Mouse (Mus musculus) CH12.LX (cell line): ENCODE data around the gene Atp6v0b. TPM values are rescaled to one million over a fixed set of nuclear protein-coding genes. Genes with fewer than 3 reads are reported as not detected.

Experiments
- DNase-seq: peaks from one replicate; pipeline ENCODE4 v3.0.0-alpha.2; 2013; ENCODE audit errors: extremely low read depth
- H3K27ac ChIP-seq: 2 replicates; pipeline ENCODE4 v1.5.1; 2012; ENCODE audit warnings: low read depth, mild to moderate bottlenecking, control low read depth, moderate library complexity; ENCODE audit not compliant: insufficient read depth
- H3K27me3 ChIP-seq: replicated peaks from 2 replicates; pipeline ENCODE3; 2012; ENCODE audit warnings: inconsistent platforms
- H3K36me3 ChIP-seq, 2 experiments: replicated peaks in 1 of 2; 2 replicates each; pipeline versions ENCODE3 to v1.6.1; 2012; ENCODE audit warnings: inconsistent platforms in 1 of 2, low read length in 1 of 2, mild to moderate bottlenecking in 1 of 2, mixed read lengths in 1 of 2, moderate library complexity in 1 of 2; ENCODE audit not compliant: control insufficient read depth in 1 of 2, insufficient read depth in 1 of 2
- H3K4me1 ChIP-seq, 2 experiments: 2 replicates each; pipeline ENCODE4 v1.6.1; 2012; ENCODE audit warnings: inconsistent platforms in 1 of 2, moderate library complexity in 1 of 2; ENCODE audit not compliant: insufficient read depth in 2 of 2, control insufficient read depth in 1 of 2
- H3K4me2 ChIP-seq: 2 replicates; pipeline ENCODE4 v1.6.1; 2012; ENCODE audit warnings: low read depth, mild to moderate bottlenecking, control low read depth; ENCODE audit not compliant: poor library complexity, insufficient read depth, severe bottlenecking
- H3K4me3 ChIP-seq, 3 experiments: fragments of 150-350 bp in 1 of 3; sonication (generic) in 1 of 3; replicated peaks in 1 of 3; 2 replicates each; pipeline versions ENCODE3 to v1.5.1; 2011 to 2012; ENCODE audit warnings: low read depth in 2 of 3, low read length in 2 of 3, mild to moderate bottlenecking in 2 of 3, moderate library complexity in 2 of 3, control low read depth in 1 of 3, improper control_type of control experiment in 1 of 3, inconsistent platforms in 1 of 3, mixed read lengths in 1 of 3; ENCODE audit not compliant: poor library complexity in 1 of 3
- H3K79me2 ChIP-seq: replicated peaks from 2 replicates; pipeline ENCODE4 v1.6.1; 2012; ENCODE audit warnings: mild to moderate bottlenecking, moderate library complexity; ENCODE audit not compliant: control insufficient read depth, poor library complexity, insufficient read depth, severe bottlenecking; ENCODE audit errors: extremely low read depth
- H3K9ac ChIP-seq: 2 replicates; pipeline ENCODE4 v1.6.1; 2012; ENCODE audit warnings: low read depth, mild to moderate bottlenecking, control low read depth, moderate library complexity; ENCODE audit not compliant: insufficient read depth
- H3K9me3 ChIP-seq: replicated peaks from 2 replicates; pipeline ENCODE3; 2012; ENCODE audit warnings: low read length, inconsistent platforms, mixed read lengths
- BHLHE40 ChIP-seq: IDR thresholded peaks from 2 replicates; pipeline ENCODE4 v1.6.1; 2011; ENCODE audit warnings: mild to moderate bottlenecking, low read depth, low read length, improper control_type of control experiment
- CHD1 ChIP-seq: IDR thresholded peaks from 2 replicates; pipeline ENCODE4 v1.6.1; 2012; ENCODE audit warnings: low read depth, low read length, improper control_type of control experiment, inconsistent platforms
- CHD2 ChIP-seq: IDR thresholded peaks from 2 replicates; pipeline ENCODE4 v1.6.1; 2011; ENCODE audit warnings: low read length, improper control_type of control experiment
- E2F4 ChIP-seq: IDR thresholded peaks from 2 replicates; pipeline ENCODE4 v1.6.1; 2011; ENCODE audit warnings: low read depth, low read length, improper control_type of control experiment; ENCODE audit not compliant: insufficient replicate concordance
- ELF1 ChIP-seq: IDR thresholded peaks from 2 replicates; pipeline ENCODE4 v1.6.1; 2014; ENCODE audit warnings: low read depth, mild to moderate bottlenecking, inconsistent platforms, low read length, improper control_type of control experiment
- ETS1 ChIP-seq: conservative IDR thresholded peaks from 2 replicates; pipeline ENCODE4 v1.6.1; 2012; ENCODE audit warnings: low read depth, mild to moderate bottlenecking, inconsistent platforms, low read length, improper control_type of control experiment, moderate library complexity
- HCFC1 ChIP-seq: IDR thresholded peaks from 2 replicates; pipeline ENCODE4 v1.6.1; 2012; ENCODE audit warnings: low read depth, mild to moderate bottlenecking, inconsistent platforms, low read length, improper control_type of control experiment
- IRF4 ChIP-seq: IDR thresholded peaks from 2 replicates; pipeline ENCODE4 v1.6.1; 2014; ENCODE audit warnings: low read depth, mild to moderate bottlenecking, inconsistent platforms, low read length, improper control_type of control experiment
- MAX ChIP-seq: IDR thresholded peaks from 2 replicates; pipeline ENCODE4 v1.6.1; 2011; ENCODE audit warnings: low read length, improper control_type of control experiment
- MAZ ChIP-seq: IDR thresholded peaks from 2 replicates; pipeline ENCODE4 v1.6.1; 2012; ENCODE audit warnings: low read depth, mild to moderate bottlenecking, inconsistent platforms, low read length, improper control_type of control experiment, moderate library complexity
- MXI1 ChIP-seq: IDR thresholded peaks from 2 replicates; pipeline ENCODE4 v1.6.1; 2011; ENCODE audit warnings: mild to moderate bottlenecking, low read depth, low read length, improper control_type of control experiment
- MYC ChIP-seq: IDR thresholded peaks from 2 replicates; pipeline ENCODE4 v1.6.1; 2011; ENCODE audit warnings: low read depth, mild to moderate bottlenecking, improper control_type of control experiment, low read length
- NELFE ChIP-seq: IDR thresholded peaks from 2 replicates; pipeline ENCODE4 v1.6.1; 2011; ENCODE audit warnings: low read depth, low read length, improper control_type of control experiment
- NRF1 ChIP-seq: IDR thresholded peaks from 2 replicates; pipeline ENCODE4 v1.6.1; 2014; ENCODE audit warnings: low read depth, mild to moderate bottlenecking, inconsistent platforms, low read length, improper control_type of control experiment, moderate library complexity
- PAX5 ChIP-seq: IDR thresholded peaks from 2 replicates; pipeline ENCODE4 v1.6.1; 2012; ENCODE audit warnings: low read length, inconsistent platforms, mixed read lengths
- POLR2A ChIP-seq: IDR thresholded peaks from 2 replicates; pipeline ENCODE4 v1.6.1; 2011; ENCODE audit warnings: low read depth, mild to moderate bottlenecking, improper control_type of control experiment, low read length
- POLR2AphosphoS2 ChIP-seq: IDR thresholded peaks from 2 replicates; pipeline ENCODE4 v1.6.1; 2011; ENCODE audit warnings: low read depth, low read length, improper control_type of control experiment
- SIN3A ChIP-seq: IDR thresholded peaks from 2 replicates; pipeline ENCODE4 v1.6.1; 2012; ENCODE audit warnings: low read length, improper control_type of control experiment, inconsistent platforms
- SMC3 ChIP-seq: IDR thresholded peaks from 2 replicates; pipeline ENCODE4 v1.6.1; 2011; ENCODE audit warnings: low read depth, low read length, improper control_type of control experiment
- TBP ChIP-seq: conservative IDR thresholded peaks from 2 replicates; pipeline ENCODE4 v1.6.1; 2011; ENCODE audit warnings: low read depth, low read length, improper control_type of control experiment
- TCF12 ChIP-seq: IDR thresholded peaks from 2 replicates; pipeline ENCODE4 v1.6.1; 2014; ENCODE audit warnings: low read depth, mild to moderate bottlenecking, inconsistent platforms, low read length, improper control_type of control experiment
- UBTF ChIP-seq: IDR thresholded peaks from 2 replicates; pipeline ENCODE4 v1.6.1; 2012; ENCODE audit warnings: low read depth, mild to moderate bottlenecking, inconsistent platforms, low read length, improper control_type of control experiment, moderate library complexity
- USF1 ChIP-seq: IDR thresholded peaks from 2 replicates; pipeline ENCODE4 v1.6.1; 2014; ENCODE audit warnings: low read depth, mild to moderate bottlenecking, inconsistent platforms, low read length, improper control_type of control experiment
- USF2 ChIP-seq: conservative IDR thresholded peaks from 2 replicates; pipeline ENCODE4 v1.6.1; 2011; ENCODE audit warnings: low read depth, low read length, improper control_type of control experiment
- ZC3H11A ChIP-seq: IDR thresholded peaks from 2 replicates; pipeline ENCODE4 v1.6.1; 2012; ENCODE audit warnings: low read depth, mild to moderate bottlenecking, inconsistent platforms, low read length, improper control_type of control experiment
- ZKSCAN1 ChIP-seq: IDR thresholded peaks from 2 replicates; pipeline ENCODE4 v1.6.1; 2012; ENCODE audit warnings: low read depth, inconsistent platforms, low read length, improper control_type of control experiment, borderline replicate concordance
- ZMIZ1 ChIP-seq: IDR thresholded peaks from 2 replicates; pipeline ENCODE4 v1.6.1; 2012; ENCODE audit warnings: low read depth, mild to moderate bottlenecking, inconsistent platforms, low read length, improper control_type of control experiment
- ZNF384 ChIP-seq: IDR thresholded peaks from 2 replicates; pipeline ENCODE4 v1.6.1; 2012; ENCODE audit warnings: low read depth, low read length, improper control_type of control experiment, inconsistent platforms
- dilution Hi-C: fragments of 300-500 bp; cut with MboI; formaldehyde crosslinking; loops from 2 replicates; pipeline ENCODE4 v1.14.3; 2020; ENCODE audit warnings: low sequenced_read_pairs; ENCODE audit not compliant: extremely low pct_unique_long_range_greater_than_20kb, extremely low pct_ligation_motif_present
- in situ Hi-C: fragments of 300-500 bp; cut with MboI; formaldehyde crosslinking; loops from 3 replicates; pipeline ENCODE4 v1.14.3; 2019; ENCODE audit warnings: low sequenced_read_pairs, low pct_ligation_motif_present, low pct_unique_long_range_greater_than_20kb, mixed read lengths
- polyA plus RNA-seq: library from polyadenylated mRNA; unstranded; fragments of >175 nt; gene quantifications from 2 replicates; pipeline ENCODE4 v1.2.1, GENCODE M21; 2012; ENCODE audit warnings: low read depth; ENCODE audit not compliant: insufficient read length
- total RNA-seq, 2 experiments: library from RNA; depleted of rRNA; stranded (reverse); fragments of 300-350 nt in 1 of 2; fragments of >200 nt in 1 of 2; gene quantifications; 2 replicates each; pipeline ENCODE4 v1.2.3; 2012 to 2014

Gene Atp6v0b
- total and polyA plus RNA-seq, 3 experiments: 176 to 202 (median 186) TPM

- Histone ChIP-seq H3K27ac (peak overlapping the region; percentile 41; the same call in 1 of the 2 replicates), H3K4me2 (peak overlapping the region; percentile 41; the same call in 1 of the 2 replicates)
- peak; percentile 87 for DNase-seq
- 0 out of 2 replicates have a peak, but pooled peaks have one; percentile 55 for TF ChIP-seq TBP
- TF ChIP-seq MAZ: peak; percentile 33; the same call in 1 of the 2 replicates
- TF ChIP-seq CHD2: no peak
- no peak for TF ChIP-seq USF2
- TF ChIP-seq MXI1: peak; percentile 99
- no peak for TF ChIP-seq SMC3
- no peak for TF ChIP-seq ZNF384
- no peak for TF ChIP-seq NRF1
- TF ChIP-seq IRF4: peak; percentile 43; the same call in 1 of the 2 replicates
- TF ChIP-seq ZMIZ1: 0 out of 2 replicates have a peak, but pooled peaks have one; percentile 32
- peak; percentile 49 for TF ChIP-seq USF1
- TF ChIP-seq POLR2AphosphoS2: no peak
- TF ChIP-seq ZC3H11A: no peak
- peak; percentile 26; the same call in 1 of the 2 replicates for TF ChIP-seq POLR2A
- no peak for TF ChIP-seq UBTF
- peak; percentile 53; the same call in 1 of the 2 replicates for TF ChIP-seq ETS1
- TF ChIP-seq TCF12: peak; percentile 25; the same call in 1 of the 2 replicates
- peak; percentile 49; the same call in 1 of the 2 replicates for TF ChIP-seq ELF1
- TF ChIP-seq MYC: peak; percentile 91
- TF ChIP-seq E2F4: no peak
- no peak for TF ChIP-seq ZKSCAN1
- TF ChIP-seq HCFC1: peak; percentile 51; the same call in 1 of the 2 replicates
- peak; percentile 77 for TF ChIP-seq BHLHE40
- no peak for TF ChIP-seq PAX5
- TF ChIP-seq SIN3A: peak; percentile 99
- no peak for TF ChIP-seq NELFE
- TF ChIP-seq CHD1: no peak
- peak; percentile 92 for TF ChIP-seq MAX
- TF ChIP-seq, all 38 proteins: peak for 15
- peaks cover 0 to 32% of the 10 kb centered on the region in 2 experiments for H3K36me3 ChIP-seq
- in situ Hi-C loops (loop anchor here (25.0 kb wide), 1 partner anchor 251 kb away; no protein-coding TSS in a partner anchor), dilution Hi-C loops (no loop called here)
- H3K79me2 ChIP-seq: no peaks in the 10 kb centered on the region
- H3K4me3 ChIP-seq: peak overlapping the region; percentile 59 to 87 (median 82)
- peaks cover 3 to 39% of the 10 kb centered on the region in 2 experiments; a peak in 3 of 4 replicates for H3K4me1 ChIP-seq
- H3K9ac ChIP-seq: peak overlapping the region; percentile 95
- H3K27me3 ChIP-seq: peaks cover 11% of the 10 kb centered on the region
- H3K9me3 ChIP-seq: no peaks in the 10 kb centered on the region
Measured at GRCm38 (mm10) chr4:117836204-117836767, 50.8 kb downstream of the Atp6v0b start.
